Mouse (Mus musculus): ENCODE results near the gene Mycl.
"Not testable (repeated sequence)": the region's sequence is repeated elsewhere in the genome, so short reads cannot be mapped to it uniquely, and the experiment has no call there.

Mycl gene

GRCm38 (mm10) chr4:122981238-122981637 is 14.2 kb upstream of the Mycl start:
- no peak for DNase-seq (ENCODE audit: low read depth, low spot score)

- no peak for DNase-seq (ENCODE audit: low read depth, low spot score)
These were observed 13.5 kb upstream of the Mycl start for GRCm38 (mm10) chr4:122981930-122982329.

- DNase-seq (ENCODE audit: low read depth, low spot score) = no peak
These were observed 12.9 kb upstream of the Mycl start for GRCm38 (mm10) chr4:122982537-122982936.

GRCm38 (mm10) chr4:122983486-122984261 is 11.8 kb upstream of the Mycl start:
- DNase-seq (ENCODE audit: low read depth, low spot score) = no peak

- no peak for DNase-seq (ENCODE audit: low read depth, low spot score)
These were observed 10.3 kb upstream of the Mycl start for GRCm38 (mm10) chr4:122985110-122985509.

GRCm38 (mm10) chr4:122987421-122987820 is 8.0 kb upstream of the Mycl start:
- no peak for DNase-seq (ENCODE audit: low read depth, low spot score)

GRCm38 (mm10) chr4:122988004-122988403 is 7.4 kb upstream of the Mycl start:
- not testable (repeated sequence) for DNase-seq (ENCODE audit: low read depth, low spot score)

GRCm38 (mm10) chr4:122991177-122991576 is 4.3 kb upstream of the Mycl start:
- DNase-seq (ENCODE audit: low read depth, low spot score) = no peak

GRCm38 (mm10) chr4:122992276-122992675 is 3.2 kb upstream of the Mycl start:
- DNase-seq (ENCODE audit: low read depth, low spot score) = no peak

- no peak for DNase-seq (ENCODE audit: low read depth, low spot score)
These were observed 767 bp downstream of the Mycl start for GRCm38 (mm10) chr4:122996221-122996617.

GRCm38 (mm10) chr4:122996618-122997381 is 1.3 kb downstream of the Mycl start:
- DNase-seq (ENCODE audit: low read depth, low spot score) = no peak

GRCm38 (mm10) chr4:122998537-122999262 is 3.2 kb downstream of the Mycl start:
- no peak for DNase-seq (ENCODE audit: low read depth, low spot score)

GRCm38 (mm10) chr4:122999263-122999691 is 3.8 kb downstream of the Mycl start:
- no peak for DNase-seq (ENCODE audit: low read depth, low spot score)

GRCm38 (mm10) chr4:123000130-123000529 is 4.7 kb downstream of the Mycl start:
- DNase-seq (ENCODE audit: low read depth, low spot score) = no peak

- DNase-seq (ENCODE audit: low read depth, low spot score) = no peak
These were observed 5.3 kb downstream of the Mycl start for GRCm38 (mm10) chr4:123000617-123001342.

GRCm38 (mm10) chr4:123005054-123005966 is 9.9 kb downstream of the Mycl start:
- DNase-seq (ENCODE audit: low read depth, low spot score) = no peak

GRCm38 (mm10) chr4:123012501-123012900 is 17.0 kb downstream of the Mycl start:
- DNase-seq (ENCODE audit: low read depth, low spot score) = not testable (repeated sequence)

GRCm38 (mm10) chr4:123013346-123013945 is 18.0 kb downstream of the Mycl start:
- no peak for DNase-seq (ENCODE audit: low read depth, low spot score)

- DNase-seq (ENCODE audit: low read depth, low spot score) = no peak
These were observed 18.5 kb downstream of the Mycl start for GRCm38 (mm10) chr4:123013949-123014406.
